Mouse (Mus musculus) heart, embryonic 16.5 days (tissue): ENCODE measurements around the gene Itprid1. TPM values are rescaled to one million over a fixed set of nuclear protein-coding genes. Genes with fewer than 3 reads are reported as not detected.

ENCODE experiments used
- ATAC-seq: fragments of 200-750 bp; cut with Nextera tagmentation; replicated peaks from 2 replicates; pipeline ENCODE4 v1.8.0; 2017; ENCODE audit warnings: moderate number of reproducible peaks; ENCODE audit not compliant: insufficient read depth, low FRiP score; ENCODE audit errors: extremely low read depth
- H3K27ac ChIP-seq: fragments of 300-500 bp; sonication (generic); 2 replicates; pipeline ENCODE4 v1.5.1; 2014; ENCODE audit warnings: mild to moderate bottlenecking, low read length, control low read depth, moderate library complexity
- H3K27me3 ChIP-seq: fragments of 300-500 bp; sonication (generic); 2 replicates; pipeline ENCODE4 v1.6.1; 2014; ENCODE audit warnings: low read length, mixed read lengths; ENCODE audit not compliant: control insufficient read depth, insufficient read depth
- H3K36me3 ChIP-seq: fragments of 300-500 bp; sonication (generic); 2 replicates; pipeline ENCODE4 v1.6.1; 2014; ENCODE audit not compliant: control insufficient read depth, insufficient read depth
- H3K4me1 ChIP-seq: fragments of 300-500 bp; sonication (generic); 2 replicates; pipeline ENCODE4 v1.6.1; 2014; ENCODE audit warnings: low read length, mixed read lengths; ENCODE audit not compliant: control insufficient read depth, insufficient read depth
- H3K4me2 ChIP-seq: fragments of 300-500 bp; sonication (generic); 2 replicates; pipeline ENCODE4 v1.6.1; 2014; ENCODE audit warnings: low read depth, mild to moderate bottlenecking, control low read depth, low read length
- H3K4me3 ChIP-seq: fragments of 300-500 bp; sonication (generic); 2 replicates; pipeline ENCODE4 v1.5.1; 2014; ENCODE audit warnings: mild to moderate bottlenecking, control low read depth, low read length
- H3K9ac ChIP-seq: fragments of 300-500 bp; sonication (generic); 2 replicates; pipeline ENCODE4 v1.6.1; 2014; ENCODE audit warnings: low read length, control low read depth
- H3K9me3 ChIP-seq: fragments of 300-500 bp; sonication (generic); replicated peaks from 2 replicates; pipeline ENCODE4 v1.6.1; 2016; ENCODE audit warnings: low read length; ENCODE audit not compliant: control insufficient read depth
- WGBS: fragments of 180-500 bp; shearing (Covaris S2); extraction: QIAGEN DNeasy Blood & Tissue Kit; methylation state at CpG from one replicate; pipeline ENCODE4 v1.1.7; 2014; 5-methylcytosine and 5-hydroxymethylcytosine counted together
- polyA plus RNA-seq: library from polyadenylated mRNA; unstranded; fragments of >200 nt; fragmentation: Nextera tagmentation; extraction: Ambion mirVana; gene quantifications from 2 replicates; pipeline ENCODE4 v1.2.1, GENCODE M21; 2015

Gene Itprid1
- polyA plus RNA-seq, 1 experiment from 2014 or later, result 0.04 TPM

DNA sequence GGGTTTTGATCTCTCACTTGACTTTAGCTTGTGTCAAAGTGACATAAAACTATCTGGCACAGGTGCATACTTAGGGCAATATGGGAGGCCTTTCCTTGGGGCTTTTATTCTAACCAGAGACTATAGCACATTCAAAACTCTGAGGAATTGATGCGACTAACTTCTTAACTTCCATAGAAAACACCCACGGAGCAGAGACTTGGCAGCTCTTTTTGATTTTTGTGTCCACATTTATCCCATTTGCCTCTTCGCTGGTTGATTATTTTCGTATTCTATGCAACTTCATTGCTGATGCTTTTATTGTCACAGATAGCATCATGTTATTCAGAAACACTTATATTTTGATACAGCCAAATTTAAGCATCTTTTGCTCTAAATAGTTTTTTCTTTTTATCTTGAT is 19.4 kb downstream of the Itprid1 start:
- no peaks in the 10 kb centered on the region for H3K27me3 ChIP-seq
- no peaks in the 10 kb centered on the region for H3K36me3 ChIP-seq
- no peak overlapping the region for H3K4me3 ChIP-seq
- H3K9ac ChIP-seq, result no peak overlapping the region
- H3K27ac ChIP-seq, result no peak overlapping the region
- WGBS, result 89% methylated on average over 4 of the region's 4 CpGs
- no peaks in the 10 kb centered on the region for H3K9me3 ChIP-seq
- no peak overlapping the region for H3K4me2 ChIP-seq
- ATAC-seq, result no peak
- H3K4me1 ChIP-seq, result no peaks in the 10 kb centered on the region

DNA sequence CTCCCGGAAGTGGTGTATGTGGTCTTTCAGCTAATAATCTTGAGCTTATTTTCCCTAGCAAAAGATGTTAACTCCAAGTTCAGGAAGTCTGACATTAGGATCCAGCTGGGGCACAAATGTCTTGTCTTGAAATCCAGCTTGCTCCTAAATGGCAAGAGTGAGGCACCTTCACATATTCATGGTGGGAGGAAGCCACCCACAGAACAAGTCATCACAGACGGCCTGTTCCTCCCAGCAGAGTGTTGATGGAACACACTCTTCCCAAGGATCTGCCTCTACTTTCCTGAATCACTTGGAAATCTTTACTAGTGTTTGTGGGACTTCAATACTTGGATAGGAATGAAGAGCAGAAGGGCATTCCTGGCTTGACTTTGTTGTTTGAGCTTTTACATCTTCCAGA is 28.5 kb downstream of the Itprid1 start:
- 57% methylated on average over 2 of the region's 2 CpGs for WGBS
- no peaks in the 10 kb centered on the region for H3K4me1 ChIP-seq

DNA sequence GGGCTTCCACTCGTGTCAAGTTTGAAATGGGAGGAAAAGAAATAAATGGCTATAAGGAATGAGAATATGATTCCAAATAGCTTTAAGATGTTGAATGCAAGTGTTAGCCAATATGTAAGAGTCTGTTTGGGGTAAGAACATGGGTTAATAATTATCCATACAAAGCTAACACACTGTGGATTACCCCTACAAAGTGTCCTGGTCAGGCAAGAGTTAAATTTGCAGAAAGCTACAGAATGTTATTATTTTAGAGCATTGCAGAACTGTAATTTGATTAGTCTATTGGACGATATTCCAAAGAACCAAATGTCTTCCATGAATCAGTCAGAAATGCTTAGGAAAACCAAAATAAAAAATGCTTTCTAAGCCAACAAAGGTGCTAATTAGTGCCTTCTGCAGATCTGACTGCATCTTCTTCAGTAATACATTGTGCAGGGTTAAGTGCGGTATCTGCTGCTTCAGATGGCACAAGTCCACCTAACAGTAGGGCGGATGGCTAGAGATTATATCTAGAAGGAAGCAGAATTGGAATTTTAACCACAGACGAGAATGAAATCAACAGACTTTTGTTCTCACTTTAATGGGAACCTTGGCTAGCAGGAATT is 42.8 kb downstream of the Itprid1 start:
- no peaks in the 10 kb centered on the region for H3K4me1 ChIP-seq
- no peak for ATAC-seq
- no peak overlapping the region for H3K4me3 ChIP-seq
- H3K4me2 ChIP-seq, result no peak overlapping the region
- H3K9ac ChIP-seq, result no peak overlapping the region
- H3K9me3 ChIP-seq, result no peaks in the 10 kb centered on the region
- H3K27ac ChIP-seq, result no peak overlapping the region
- H3K36me3 ChIP-seq, result no peaks in the 10 kb centered on the region
- H3K27me3 ChIP-seq, result no peaks in the 10 kb centered on the region
- WGBS, result 53% methylated on average over 5 of the region's 5 CpGs

More for the DNA sequence above, 28.5 kb downstream of the Itprid1 start:
- no peaks in the 10 kb centered on the region for H3K36me3 ChIP-seq
- no peaks in the 10 kb centered on the region for H3K27me3 ChIP-seq
- no peak overlapping the region for H3K4me2 ChIP-seq
- H3K4me3 ChIP-seq, result no peak overlapping the region
- H3K27ac ChIP-seq, result no peak overlapping the region
- no peaks in the 10 kb centered on the region for H3K9me3 ChIP-seq
- H3K9ac ChIP-seq, result no peak overlapping the region
- no peak for ATAC-seq

DNA sequence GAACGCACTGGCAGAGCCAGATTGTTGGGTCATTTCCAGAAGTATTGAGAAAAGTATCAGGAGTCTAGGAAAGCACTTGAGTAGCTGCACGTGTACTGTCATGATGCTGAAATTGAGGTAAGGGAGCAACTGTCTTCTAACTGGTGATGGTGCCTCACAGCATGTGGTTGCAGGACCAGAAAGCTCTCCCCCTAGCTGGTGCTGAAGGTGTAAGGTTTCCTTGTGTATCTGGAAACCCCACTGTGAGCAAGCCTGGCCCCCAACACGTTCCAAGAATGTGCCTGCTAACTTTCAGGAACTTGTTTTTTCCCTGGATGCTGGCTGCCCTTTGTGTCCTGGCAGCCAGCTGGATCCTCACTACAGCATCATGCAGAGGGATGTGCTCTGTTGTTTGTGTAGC is 44.2 kb downstream of the Itprid1 start:
- Histone ChIP-seq H3K4me3 (no peak overlapping the region), H3K27ac (no peak overlapping the region), H3K36me3 (no peaks in the 10 kb centered on the region), H3K27me3 (no peaks in the 10 kb centered on the region), H3K4me1 (no peaks in the 10 kb centered on the region), H3K9ac (no peak overlapping the region), H3K9me3 (no peaks in the 10 kb centered on the region), H3K4me2 (no peak overlapping the region)
- no peak for ATAC-seq
- WGBS, result 16% methylated on average over 3 of the region's 3 CpGs

DNA sequence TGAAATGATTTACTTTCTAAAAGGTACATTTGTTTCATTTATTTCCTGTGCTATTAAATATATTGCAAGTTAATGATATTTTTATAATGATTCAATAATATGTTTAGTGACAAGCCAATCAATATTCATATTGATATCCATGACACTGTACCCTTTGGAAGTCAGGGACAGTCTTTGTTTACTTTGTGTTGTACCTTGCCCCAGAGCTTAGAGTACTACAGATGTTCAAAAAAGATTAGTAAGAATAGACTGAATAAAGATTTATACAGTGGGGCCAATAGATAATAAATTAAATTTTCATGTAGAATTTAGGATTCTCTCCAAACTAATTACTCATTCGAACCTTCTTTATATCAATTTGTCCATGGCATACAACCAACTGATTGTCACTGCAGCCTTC is 50.9 kb downstream of the Itprid1 start:
- H3K9me3 ChIP-seq, result no peaks in the 10 kb centered on the region
- no peak overlapping the region for H3K9ac ChIP-seq
- H3K27ac ChIP-seq, result no peak overlapping the region
- H3K4me3 ChIP-seq, result no peak overlapping the region
- H3K36me3 ChIP-seq, result no peaks in the 10 kb centered on the region
- no peak overlapping the region for H3K4me2 ChIP-seq
- ATAC-seq, result no peak
- no peaks in the 10 kb centered on the region for H3K27me3 ChIP-seq
- WGBS, result 68% methylated on average over 1 of the region's 1 CpGs
- H3K4me1 ChIP-seq, result no peaks in the 10 kb centered on the region

- no peaks in the 10 kb centered on the region for H3K27me3 ChIP-seq
- no peaks in the 10 kb centered on the region for H3K36me3 ChIP-seq
- no peaks in the 10 kb centered on the region for H3K9me3 ChIP-seq
- WGBS, result 74% methylated on average over 5 of the region's 5 CpGs
- no peak for ATAC-seq
- H3K4me2 ChIP-seq, result no peak overlapping the region
- H3K9ac ChIP-seq, result no peak overlapping the region
- H3K4me3 ChIP-seq, result no peak overlapping the region
- no peaks in the 10 kb centered on the region for H3K4me1 ChIP-seq
- H3K27ac ChIP-seq, result no peak overlapping the region
Measured at GRCm38 (mm10) chr6:55901568-55902328, 65.1 kb downstream of the Itprid1 start.

DNA sequence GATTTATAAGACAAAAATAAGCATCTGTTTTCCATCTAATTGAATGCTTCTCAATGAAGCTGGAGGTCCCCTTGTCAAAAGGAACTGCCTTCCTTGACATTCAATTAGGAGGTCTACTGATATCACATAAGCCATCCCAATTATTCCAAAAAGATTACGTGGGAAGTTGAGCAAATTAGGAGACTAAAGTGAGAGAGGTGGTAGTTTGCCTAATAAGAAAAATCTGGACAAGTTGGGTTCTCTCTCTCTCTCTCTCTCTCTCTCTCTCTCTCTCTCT is 65.6 kb downstream of the Itprid1 start:
- no peak overlapping the region for H3K27ac ChIP-seq
- H3K27me3 ChIP-seq, result no peaks in the 10 kb centered on the region
- 74% methylated on average over 1 of the region's 1 CpGs for WGBS

DNA sequence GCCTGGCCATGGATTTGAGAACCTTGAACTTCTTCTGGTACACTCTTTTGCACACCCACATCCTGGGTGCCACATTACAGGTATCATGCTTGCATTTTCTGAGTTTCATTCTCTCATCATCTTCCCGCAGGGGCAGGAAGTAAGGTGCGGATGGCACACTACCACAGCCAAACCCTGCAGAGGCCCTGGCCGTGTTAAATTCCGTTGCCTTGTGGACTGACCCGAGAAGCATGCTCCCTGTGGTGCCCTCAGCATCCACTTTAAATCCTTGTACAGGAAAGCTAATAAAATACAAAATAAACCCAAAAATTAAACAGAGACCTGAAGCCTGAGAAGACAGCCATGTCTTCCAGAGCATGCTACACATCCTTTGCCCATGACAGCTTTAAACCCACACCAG is 82.5 kb downstream of the Itprid1 start:
- no peak overlapping the region for H3K4me3 ChIP-seq
- H3K9me3 ChIP-seq, result no peaks in the 10 kb centered on the region
- no peaks in the 10 kb centered on the region for H3K36me3 ChIP-seq
- no peak overlapping the region for H3K4me2 ChIP-seq
- ATAC-seq, result no peak
- H3K9ac ChIP-seq, result no peak overlapping the region
- H3K4me1 ChIP-seq, result no peaks in the 10 kb centered on the region
- no peak overlapping the region for H3K27ac ChIP-seq
- 80% methylated on average over 5 of the region's 5 CpGs for WGBS
- no peaks in the 10 kb centered on the region for H3K27me3 ChIP-seq

More for the DNA sequence above, 65.6 kb downstream of the Itprid1 start:
- Histone ChIP-seq H3K36me3 (no peaks in the 10 kb centered on the region), H3K9me3 (no peaks in the 10 kb centered on the region), H3K9ac (no peak overlapping the region), H3K4me3 (no peak overlapping the region), H3K4me2 (no peak overlapping the region), H3K4me1 (no peaks in the 10 kb centered on the region)
- ATAC-seq, result no peak

- Histone ChIP-seq H3K27ac (no peak overlapping the region), H3K4me3 (no peak overlapping the region), H3K4me1 (no peaks in the 10 kb centered on the region), H3K9ac (no peak overlapping the region), H3K36me3 (no peaks in the 10 kb centered on the region), H3K9me3 (no peaks in the 10 kb centered on the region), H3K27me3 (no peaks in the 10 kb centered on the region), H3K4me2 (no peak overlapping the region)
- WGBS, result 70% methylated on average over 3 of the region's 3 CpGs
- no peak for ATAC-seq
Measured at GRCm38 (mm10) chr6:55920282-55920720, 83.6 kb downstream of the Itprid1 start.
